Mouse (Mus musculus): Measurements from ENCODE around the gene Zfhx3.

Gene Zfhx3

GRCm38 (mm10) chr8:108101131-108101530 is 158.7 kb downstream of the Zfhx3 start:
- no peak for DNase-seq

- DNase-seq: no peak
Observed at GRCm38 (mm10) chr8:108101978-108102865, 159.8 kb downstream of the Zfhx3 start.

- DNase-seq: no peak
Observed at GRCm38 (mm10) chr8:108104471-108105098, 162.1 kb downstream of the Zfhx3 start.

- DNase-seq: no peak
Observed at GRCm38 (mm10) chr8:108125053-108125452, 182.6 kb downstream of the Zfhx3 start.

- no peak for DNase-seq
Observed at GRCm38 (mm10) chr8:108125491-108125890, 183.0 kb downstream of the Zfhx3 start.

- no peak for DNase-seq
Observed at GRCm38 (mm10) chr8:108146536-108146935, 204.1 kb downstream of the Zfhx3 start.

- no peak for DNase-seq
Observed at GRCm38 (mm10) chr8:108148599-108149249, 206.3 kb downstream of the Zfhx3 start.

GRCm38 (mm10) chr8:108170804-108171203 is 228.4 kb downstream of the Zfhx3 start:
- no peak for DNase-seq

- DNase-seq: no peak
Observed at GRCm38 (mm10) chr8:108183296-108183695, 240.9 kb downstream of the Zfhx3 start.

- DNase-seq: no peak
Observed at GRCm38 (mm10) chr8:108183948-108184347, 241.5 kb downstream of the Zfhx3 start.

- no peak for DNase-seq
Observed at GRCm38 (mm10) chr8:108186289-108186688, 243.8 kb downstream of the Zfhx3 start.

GRCm38 (mm10) chr8:108188044-108188443 is 245.6 kb downstream of the Zfhx3 start:
- DNase-seq: no peak

- no peak for DNase-seq
Observed at GRCm38 (mm10) chr8:108194571-108194970, 252.1 kb downstream of the Zfhx3 start.

- no peak for DNase-seq
Observed at GRCm38 (mm10) chr8:108215026-108215425, 272.6 kb downstream of the Zfhx3 start.

GRCm38 (mm10) chr8:108218171-108218840 is 275.9 kb downstream of the Zfhx3 start:
- no peak for DNase-seq

GRCm38 (mm10) chr8:108220511-108220910 is 278.1 kb downstream of the Zfhx3 start:
- DNase-seq: no peak

GRCm38 (mm10) chr8:108222091-108222490 is 279.6 kb downstream of the Zfhx3 start:
- DNase-seq: no peak

- DNase-seq: no peak
Observed at GRCm38 (mm10) chr8:108232326-108232725, 289.9 kb downstream of the Zfhx3 start.

GRCm38 (mm10) chr8:108234481-108234880 is 292.0 kb downstream of the Zfhx3 start:
- DNase-seq: no peak

GRCm38 (mm10) chr8:108236715-108237114 is 294.3 kb downstream of the Zfhx3 start:
- DNase-seq: no peak

GRCm38 (mm10) chr8:108239531-108239930 is 297.1 kb downstream of the Zfhx3 start:
- no peak for DNase-seq

GRCm38 (mm10) chr8:108241041-108241690 is 298.7 kb downstream of the Zfhx3 start:
- no peak for DNase-seq

- DNase-seq: no peak
Observed at GRCm38 (mm10) chr8:108243270-108243669, 300.8 kb downstream of the Zfhx3 start.
